Comparison of ENCODE assay signal across 21 mouse cellular contexts in genomic region chrX:162685394-162685793, GRCm38 (mm10). TPM values are rescaled to one million over a fixed set of nuclear protein-coding genes. Genes with fewer than 3 reads are reported as not detected.
DNase-seq lines count a peak whose midpoint lies in the region; ATAC-seq and TF ChIP-seq lines count a peak whose summit lies in the region.
"Had no signal": no experiment of that assay in that cellular context is flagged by ENCODE, and none has a peak within 500 bp of the region (broad histone marks: within the 10 kb centered on the region; RNA-seq: fewer than 3 reads in every experiment).

No protein-coding gene starts in this region.

- H3K27me3 ChIP-seq in embryonic facial prominence, embryonic 14.5 days (replicated peaks; ENCODE audit: control insufficient read depth, insufficient read depth, low read length) = no peaks in the 10 kb centered on the region; the same call in 1 of the 2 replicates
- H3K27me3 ChIP-seq in embryonic facial prominence, embryonic 10.5 days (replicated peaks; ENCODE audit: low read depth, poor library complexity, severe bottlenecking) = peaks cover 48% of the 10 kb centered on the region
- no peaks in the 10 kb centered on the region for H3K27me3 ChIP-seq in MEL (ENCODE audit: control insufficient read depth in 1 of 2, insufficient read depth in 2 of 2, low read length in 2 of 2)
- H3K27me3 ChIP-seq: CH12.LX had no signal

- H3K4me1 ChIP-seq in embryonic facial prominence, embryonic 14.5 days (ENCODE audit: control insufficient read depth, insufficient read depth, low read length) = no peaks in the 10 kb centered on the region
- H3K4me1 ChIP-seq in embryonic facial prominence, embryonic 10.5 days = no peaks in the 10 kb centered on the region
- H3K4me1 ChIP-seq in MEL (ENCODE audit: control insufficient read depth in 1 of 2, insufficient read depth in 2 of 2, low read length in 2 of 2) = peaks cover 0 to 5% of the 10 kb centered on the region in 2 experiments; a peak in 1 of 4 replicates

- no peak for TF ChIP-seq RAD21 in MEL (IDR thresholded peaks at IDR 0.05; ENCODE audit: low read depth, low read length)

- no peak for TF ChIP-seq POLR2A in MEL (IDR thresholded peaks at IDR 0.05; ENCODE audit: control insufficient read depth in 1 of 2, insufficient read depth in 1 of 2, low read depth in 1 of 2, low read length in 2 of 2, poor library complexity in 1 of 2)

- TF ChIP-seq EP300 in MEL (IDR thresholded peaks at IDR 0.05; ENCODE audit: low read depth in 1 of 2, low read length in 2 of 2) = peak; percentile 38 to 55; a peak in 2 of 4 replicates

- no peak overlapping the region for H3K4me2 ChIP-seq in embryonic facial prominence, embryonic 14.5 days (ENCODE audit: low read depth, low read length)

- DNase-seq in embryonic facial prominence, embryonic 14.5 days (ENCODE audit: low spot score) = peak; percentile 2
- no peak for DNase-seq in embryonic facial prominence, embryonic 10.5 days (ENCODE audit: low spot score)
- DNase-seq in MEL (ENCODE audit: low read depth, low spot score) (peak; percentile 48), MN1 (ENCODE audit: low spot score) (peak; percentile 9)
- no peak for DNase-seq in layer of hippocampus, adult 8-10 months (ENCODE audit: low spot score in 2 of 2)
- no peak for DNase-seq in spleen, adult 12 weeks (ENCODE audit: low spot score)
- DNase-seq: adrenal gland, adult 2 months; adrenal gland, adult 8-10 months; adrenal gland, postnatal 10 days; adrenal gland, postnatal 14 days; adrenal gland, postnatal 25 days; adrenal gland, postnatal 36 days; B cell, adult 2 months; cerebellum, adult 11 months; cerebellum, adult 11-12 months; cerebellum, adult 8-10 months had no signal

- no peak overlapping the region for H3K4me3 ChIP-seq in embryonic facial prominence, embryonic 14.5 days (ENCODE audit: low read depth, low read length)
- no peak overlapping the region for H3K4me3 ChIP-seq in embryonic facial prominence, embryonic 10.5 days
- H3K4me3 ChIP-seq in MEL (ENCODE audit: control insufficient read depth in 1 of 2, insufficient read depth in 1 of 2, low read depth in 2 of 2, low read length in 2 of 2) = no peak overlapping the region

- H3K27ac ChIP-seq in embryonic facial prominence, embryonic 14.5 days (replicated peaks; ENCODE audit: low read depth, low read length) = no peak overlapping the region
- H3K27ac ChIP-seq in embryonic facial prominence, embryonic 10.5 days (replicated peaks) = no peak overlapping the region
- no peak overlapping the region for H3K27ac ChIP-seq in MEL (ENCODE audit: control insufficient read depth, low read depth, low read length)

- no peak for ATAC-seq in embryonic facial prominence, embryonic 14.5 days (ENCODE audit: low read depth)
- ATAC-seq: activated CD4-positive, CD25-positive, alpha-beta regulatory T cell, adult 4 months; CD4-positive, CD25-positive, alpha-beta regulatory T cell, adult 4 months; Patski had no signal

- WGBS in embryonic facial prominence, embryonic 14.5 days = 84% methylated on average over 1 of the region's 1 CpGs
- WGBS in embryonic facial prominence, embryonic 10.5 days = 84% methylated on average over 1 of the region's 1 CpGs

- no peaks in the 10 kb centered on the region for H3K9me3 ChIP-seq in embryonic facial prominence, embryonic 14.5 days (ENCODE audit: control insufficient read depth, low read length)
- H3K9me3 ChIP-seq in embryonic facial prominence, embryonic 10.5 days = no peaks in the 10 kb centered on the region
- no peaks in the 10 kb centered on the region for H3K9me3 ChIP-seq in MEL (replicated peaks; ENCODE audit: insufficient read depth, low read length)
- H3K9me3 ChIP-seq: G1E had no signal

- no peaks in the 10 kb centered on the region for H3K36me3 ChIP-seq in embryonic facial prominence, embryonic 14.5 days (ENCODE audit: control insufficient read depth, insufficient read depth, low read length)
- H3K36me3 ChIP-seq in embryonic facial prominence, embryonic 10.5 days (replicated peaks) = no peaks in the 10 kb centered on the region
- H3K36me3 ChIP-seq in MEL (ENCODE audit: control insufficient read depth in 1 of 2, insufficient read depth in 2 of 2, low read length in 2 of 2) = peaks cover 0 to 4% of the 10 kb centered on the region in 2 experiments; a peak in 2 of 4 replicates
- H3K36me3 ChIP-seq: G1E had no signal

- no peak overlapping the region for H3K9ac ChIP-seq in embryonic facial prominence, embryonic 14.5 days (ENCODE audit: low read depth, low read length)
- no peak overlapping the region for H3K9ac ChIP-seq in MEL (ENCODE audit: control insufficient read depth, low read depth, low read length, poor library complexity, severe bottlenecking)

- no peaks in the 10 kb centered on the region for H3K79me2 ChIP-seq in MEL (ENCODE audit: control insufficient read depth, insufficient read depth, low read length, poor library complexity)

- TF ChIP-seq CTCF in MEL (IDR thresholded peaks at IDR 0.05 in 2 of 3, conservative IDR thresholded peaks at IDR 0.05 in 1 of 3; ENCODE audit: control insufficient read depth in 1 of 3, insufficient read depth in 1 of 3, low read depth in 2 of 3, low read length in 3 of 3, poor library complexity in 1 of 3, severe bottlenecking in 1 of 3) = no peak

TF ChIP-seq in MEL, 35 proteins besides CTCF, POLR2A, EP300 and RAD21:
- no peak for TF ChIP-seq MAX (IDR thresholded peaks at IDR 0.05; ENCODE audit: low read length)
- no peak for TF ChIP-seq TAL1 (IDR thresholded peaks at IDR 0.05; ENCODE audit: low read length)
- TF ChIP-seq GATA1 (IDR thresholded peaks at IDR 0.05; ENCODE audit: low read depth, low read length) = peak; percentile 64

RNA-seq across cellular contexts. Expression of gene Reps2, which starts 41.9 kb away (rescaled TPM):
- 3.1 and 4.2 TPM in 2 replicates for polyA plus RNA-seq in embryonic facial prominence, embryonic 14.5 days (2014; fragmentation: Nextera tagmentation; extraction: Ambion mirVana)
- polyA plus RNA-seq in embryonic facial prominence, embryonic 10.5 days (2016; fragmentation: Nextera tagmentation; extraction: Ambion mirVana) = 0.25 and 0.29 TPM in 2 replicates
- total RNA-seq in MEL (2012; rRNA removed) = 2.1 and 2.2 TPM in 2 replicates
- polyA plus RNA-seq in MEL (2012; ENCODE audit: insufficient read depth in 1 of 2, insufficient read length in 2 of 2, low read depth in 1 of 2, low replicate concordance in 2 of 2, missing spikeins in 1 of 2) = 1 to 10 TPM in 1 of 2 experiments, not detected in 1; 2.8 TPM
- total RNA-seq in layer of hippocampus, adult 8-10 months (2022) = 100 to 1,000 TPM; 127 to 163 (median 150) TPM
- total RNA-seq: CH12.LX had no signal
- polyA plus RNA-seq: activated CD4-positive, CD25-positive, alpha-beta regulatory T cell, adult 4 months; CD4-positive, CD25-positive, alpha-beta regulatory T cell, adult 4 months had no signal

Comparison
In these comparisons a context has a peak if more than half of its experiments do, and no peak if none do; other contexts are left out.
1. DNase-seq: peak in embryonic facial prominence, embryonic 14.5 days (single experiment), MEL (single experiment) and MN1 (single experiment); none in embryonic facial prominence, embryonic 10.5 days (single experiment), layer of hippocampus, adult 8-10 months (0 of 2) and spleen, adult 12 weeks (single experiment).